ENCODE assay signal across 15 mouse cellular contexts in genomic region chr7:120729635-120730034, GRCm38 (mm10). TPM values are rescaled to one million over a fixed set of nuclear protein-coding genes. Genes with fewer than 3 reads are reported as not detected.
DNase-seq lines count a peak whose midpoint lies in the region; ATAC-seq and TF ChIP-seq lines count a peak whose summit lies in the region.
"Had no signal": no experiment of that assay in that cellular context is flagged by ENCODE, and none has a peak within 500 bp of the region (broad histone marks: within the 10 kb centered on the region; RNA-seq: fewer than 3 reads in every experiment).

No protein-coding gene starts in this region.

- no peak for TF ChIP-seq CTCF in intestine, postnatal 0 days (IDR thresholded peaks at IDR 0.05; ENCODE audit: low read depth)
- no peak for TF ChIP-seq CTCF in MEL (IDR thresholded peaks at IDR 0.05 in 2 of 3, conservative IDR thresholded peaks at IDR 0.05 in 1 of 3; ENCODE audit: control insufficient read depth in 1 of 3, insufficient read depth in 1 of 3, low read depth in 2 of 3, low read length in 3 of 3, poor library complexity in 1 of 3, severe bottlenecking in 1 of 3)
- TF ChIP-seq CTCF in liver, embryonic 14.5 days (IDR thresholded peaks at IDR 0.05; ENCODE audit: low read depth) = no peak
- TF ChIP-seq CTCF in hindbrain, postnatal 0 days (IDR thresholded peaks at IDR 0.05; ENCODE audit: low read depth) = no peak

- peak; percentile 75 to 82 for TF ChIP-seq EP300 in MEL (IDR thresholded peaks at IDR 0.05; ENCODE audit: low read depth in 1 of 2, low read length in 2 of 2)
- TF ChIP-seq EP300 in liver, embryonic 14.5 days (IDR thresholded peaks at IDR 0.05; ENCODE audit: low read depth) = peak; percentile 76

- no peak overlapping the region for H3K4me3 ChIP-seq in intestine, postnatal 0 days (ENCODE audit: low read depth, low read length)
- H3K4me3 ChIP-seq in intestine, embryonic 16.5 days (ENCODE audit: low read length) = no peak overlapping the region
- peak overlapping the region; percentile 63 to 79 for H3K4me3 ChIP-seq in MEL (ENCODE audit: control insufficient read depth in 1 of 2, insufficient read depth in 1 of 2, low read depth in 2 of 2, low read length in 2 of 2)
- no peak overlapping the region for H3K4me3 ChIP-seq in heart, embryonic 12.5 days
- H3K4me3 ChIP-seq in liver, embryonic 14.5 days (ENCODE audit: insufficient read depth in 1 of 2, low read depth in 2 of 2, low read length in 2 of 2) = peak overlapping the region; percentile 45 to 64
- no peak overlapping the region for H3K4me3 ChIP-seq in hindbrain, postnatal 0 days (ENCODE audit: low read length)
- H3K4me3 ChIP-seq: neural tube, embryonic 15.5 days had no signal

- H3K9me3 ChIP-seq in intestine, postnatal 0 days (ENCODE audit: control insufficient read depth) = no peaks in the 10 kb centered on the region
- H3K9me3 ChIP-seq in intestine, embryonic 16.5 days (ENCODE audit: control insufficient read depth, low read length) = no peaks in the 10 kb centered on the region
- no peaks in the 10 kb centered on the region for H3K9me3 ChIP-seq in MEL (replicated peaks; ENCODE audit: insufficient read depth, low read length)
- no peaks in the 10 kb centered on the region for H3K9me3 ChIP-seq in heart, embryonic 12.5 days (replicated peaks)
- no peaks in the 10 kb centered on the region for H3K9me3 ChIP-seq in liver, embryonic 14.5 days (ENCODE audit: control insufficient read depth, low read length)
- no peaks in the 10 kb centered on the region for H3K9me3 ChIP-seq in hindbrain, postnatal 0 days (ENCODE audit: low read length)
- H3K9me3 ChIP-seq: neural tube, embryonic 15.5 days had no signal

- no peak overlapping the region for H3K9ac ChIP-seq in intestine, postnatal 0 days (ENCODE audit: low read depth, low read length)
- no peak overlapping the region for H3K9ac ChIP-seq in intestine, embryonic 16.5 days (ENCODE audit: low read depth, low read length)
- H3K9ac ChIP-seq in MEL (ENCODE audit: control insufficient read depth, low read depth, low read length, poor library complexity, severe bottlenecking) = peak overlapping the region; percentile 60
- H3K9ac ChIP-seq in heart, embryonic 12.5 days = no peak overlapping the region
- H3K9ac ChIP-seq in liver, embryonic 14.5 days (replicated peaks) = peak overlapping the region; percentile 68
- no peak overlapping the region for H3K9ac ChIP-seq in hindbrain, postnatal 0 days (replicated peaks; ENCODE audit: low read length)
- H3K9ac ChIP-seq: neural tube, embryonic 15.5 days had no signal

- TF ChIP-seq POLR2A in MEL (IDR thresholded peaks at IDR 0.05; ENCODE audit: control insufficient read depth in 1 of 2, insufficient read depth in 1 of 2, low read depth in 1 of 2, low read length in 2 of 2, poor library complexity in 1 of 2) = no peak

- 45% methylated on average over 5 of the region's 5 CpGs for WGBS in intestine, postnatal 0 days
- 61% methylated on average over 5 of the region's 5 CpGs for WGBS in intestine, embryonic 16.5 days
- WGBS in heart, embryonic 12.5 days = 43% methylated on average over 5 of the region's 5 CpGs
- 20% methylated on average over 5 of the region's 5 CpGs for WGBS in liver, embryonic 14.5 days (ENCODE audit: insufficient replicate concordance)
- 92% methylated on average over 5 of the region's 5 CpGs for WGBS in hindbrain, postnatal 0 days

- no peaks in the 10 kb centered on the region for H3K4me1 ChIP-seq in intestine, postnatal 0 days (replicated peaks; ENCODE audit: control insufficient read depth, insufficient read depth, low read length)
- peaks cover 5% of the 10 kb centered on the region; the same call in 1 of the 2 replicates for H3K4me1 ChIP-seq in intestine, embryonic 16.5 days (ENCODE audit: control insufficient read depth, insufficient read depth, low read length)
- H3K4me1 ChIP-seq in MEL (ENCODE audit: control insufficient read depth in 1 of 2, insufficient read depth in 2 of 2, low read length in 2 of 2) = peaks cover 6 to 10% of the 10 kb centered on the region in 2 experiments
- peaks cover 5% of the 10 kb centered on the region; the same call in 1 of the 2 replicates for H3K4me1 ChIP-seq in heart, embryonic 12.5 days (replicated peaks)
- peaks cover 0 to 8% of the 10 kb centered on the region in 2 experiments for H3K4me1 ChIP-seq in liver, embryonic 14.5 days (replicated peaks; ENCODE audit: control insufficient read depth in 2 of 2, insufficient read depth in 2 of 2, low read length in 1 of 2)
- H3K4me1 ChIP-seq in hindbrain, postnatal 0 days (ENCODE audit: insufficient read depth, low read length) = no peaks in the 10 kb centered on the region
- H3K4me1 ChIP-seq: neural tube, embryonic 15.5 days had no signal

- H3K27me3 ChIP-seq in intestine, postnatal 0 days (replicated peaks; ENCODE audit: control insufficient read depth, insufficient read depth, low read length) = no peaks in the 10 kb centered on the region
- H3K27me3 ChIP-seq in intestine, embryonic 16.5 days (replicated peaks; ENCODE audit: control insufficient read depth, insufficient read depth, low read length) = no peaks in the 10 kb centered on the region
- H3K27me3 ChIP-seq in MEL (ENCODE audit: control insufficient read depth in 1 of 2, insufficient read depth in 2 of 2, low read length in 2 of 2) = no peaks in the 10 kb centered on the region
- H3K27me3 ChIP-seq in heart, embryonic 12.5 days (replicated peaks) = no peaks in the 10 kb centered on the region
- no peaks in the 10 kb centered on the region for H3K27me3 ChIP-seq in liver, embryonic 14.5 days (ENCODE audit: control insufficient read depth, insufficient read depth, low read length)
- H3K27me3 ChIP-seq in hindbrain, postnatal 0 days (ENCODE audit: insufficient read depth, low read length) = no peaks in the 10 kb centered on the region
- H3K27me3 ChIP-seq: neural tube, embryonic 15.5 days had no signal

- 0 out of 2 replicates have a peak, but pooled peaks cover 8% of the 10 kb centered on the region for H3K36me3 ChIP-seq in intestine, postnatal 0 days (ENCODE audit: control insufficient read depth, insufficient read depth)
- H3K36me3 ChIP-seq in intestine, embryonic 16.5 days (ENCODE audit: control insufficient read depth, insufficient read depth, low read length) = 0 out of 2 replicates have a peak, but pooled peaks cover 3% of the 10 kb centered on the region
- peaks cover 7 to 18% of the 10 kb centered on the region in 2 experiments for H3K36me3 ChIP-seq in MEL (ENCODE audit: control insufficient read depth in 1 of 2, insufficient read depth in 2 of 2, low read length in 2 of 2)
- peaks cover 16% of the 10 kb centered on the region for H3K36me3 ChIP-seq in heart, embryonic 12.5 days
- H3K36me3 ChIP-seq in liver, embryonic 14.5 days (replicated peaks; ENCODE audit: control insufficient read depth, insufficient read depth, low read depth) = no peaks in the 10 kb centered on the region
- H3K36me3 ChIP-seq in hindbrain, postnatal 0 days (ENCODE audit: insufficient read depth, low read length) = peaks cover 5% of the 10 kb centered on the region; the same call in 1 of the 2 replicates

- H3K4me2 ChIP-seq in intestine, postnatal 0 days (replicated peaks; ENCODE audit: low read depth) = peak overlapping the region; percentile 31
- no peak overlapping the region for H3K4me2 ChIP-seq in intestine, embryonic 16.5 days (ENCODE audit: low read depth, low read length)
- peak overlapping the region; percentile 42 for H3K4me2 ChIP-seq in heart, embryonic 12.5 days
- H3K4me2 ChIP-seq in liver, embryonic 14.5 days (ENCODE audit: low read depth) = peak overlapping the region; percentile 79
- H3K4me2 ChIP-seq in hindbrain, postnatal 0 days (ENCODE audit: low read depth, low read length) = no peak overlapping the region
- H3K4me2 ChIP-seq: neural tube, embryonic 15.5 days had no signal

- peak; percentile 77 for DNase-seq in MEL (ENCODE audit: low read depth, low spot score)
- peak; percentile 47 to 54 (median 51) for DNase-seq in liver, embryonic 14.5 days (ENCODE audit: low read depth in 3 of 3, low spot score in 3 of 3)
- no peak for DNase-seq in left cerebral cortex, adult 11 months (ENCODE audit: low spot score)
- DNase-seq in hindbrain, postnatal 0 days (ENCODE audit: low spot score) = no peak
- no peak for DNase-seq in gastrocnemius, postnatal 10 days
- DNase-seq: cerebellum, adult 2 months; right cerebral cortex, postnatal 4 days; thymus, adult 2 months had no signal

- no peak overlapping the region for H3K27ac ChIP-seq in intestine, postnatal 0 days (ENCODE audit: low read depth, low read length)
- H3K27ac ChIP-seq in intestine, embryonic 16.5 days (ENCODE audit: low read length) = no peak overlapping the region
- H3K27ac ChIP-seq in MEL (ENCODE audit: control insufficient read depth, low read depth, low read length) = peak overlapping the region; percentile 75
- peak overlapping the region; percentile 47; the same call in 1 of the 2 replicates for H3K27ac ChIP-seq in heart, embryonic 12.5 days (ENCODE audit: poor library complexity, severe bottlenecking)
- peak overlapping the region; percentile 58 for H3K27ac ChIP-seq in liver, embryonic 14.5 days
- H3K27ac ChIP-seq in hindbrain, postnatal 0 days = no peak overlapping the region
- H3K27ac ChIP-seq: kidney, postnatal 0 days; macrophage; neural tube, embryonic 15.5 days had no signal

- no peak for TF ChIP-seq RAD21 in MEL (IDR thresholded peaks at IDR 0.05; ENCODE audit: low read depth, low read length)

- 0 out of 2 replicates have a peak, but pooled peaks cover 3% of the 10 kb centered on the region for H3K79me2 ChIP-seq in MEL (ENCODE audit: control insufficient read depth, insufficient read depth, low read length, poor library complexity)

- ATAC-seq in intestine, postnatal 0 days = no peak
- no peak for ATAC-seq in intestine, embryonic 16.5 days
- ATAC-seq in heart, embryonic 12.5 days (ENCODE audit: insufficient number of reproducible peaks, low FRiP score) = no peak
- peak; percentile 93 for ATAC-seq in liver, embryonic 14.5 days (ENCODE audit: insufficient read depth)
- ATAC-seq in hindbrain, postnatal 0 days = no peak

RNA-seq across cellular contexts. Expression of gene Vwa3a, which starts 9.5 kb away (rescaled TPM):
- polyA plus RNA-seq in intestine, postnatal 0 days (2015; fragmentation: Nextera tagmentation; extraction: Ambion mirVana) = 0.25 and 0.33 TPM in 2 replicates
- 0.38 and 0.44 TPM in 2 replicates for polyA plus RNA-seq in intestine, embryonic 16.5 days (2015; fragmentation: Nextera tagmentation; extraction: Ambion mirVana)
- total RNA-seq in MEL (2012; rRNA removed) = not detected in 2 replicates
- polyA plus RNA-seq in MEL (2012; ENCODE audit: insufficient read depth in 1 of 2, insufficient read length in 2 of 2, low read depth in 1 of 2, low replicate concordance in 2 of 2, missing spikeins in 1 of 2) = not detected
- polyA plus RNA-seq in heart, embryonic 12.5 days (2016; fragmentation: Nextera tagmentation; extraction: Ambion mirVana) = 0.98 and 1.3 TPM in 2 replicates
- 0.04 and 0.07 TPM in 2 replicates for polyA plus RNA-seq in liver, embryonic 14.5 days (2012; rRNA removed)
- not detected in 2 replicates for polyA plus RNA-seq in liver, embryonic 14.5 days (2014; fragmentation: Nextera tagmentation; extraction: Ambion mirVana)
- 2.4 and 2.6 TPM in 2 replicates for total RNA-seq in hindbrain, postnatal 0 days (2014; rRNA removed)
- polyA plus RNA-seq in hindbrain, postnatal 0 days (2015; fragmentation: Nextera tagmentation; extraction: Ambion mirVana) = 1.6 and 1.8 TPM in 2 replicates
- total RNA-seq in gastrocnemius, postnatal 10 days (2021) = under 1 TPM; 0.47 to 0.79 TPM
- polyA plus RNA-seq: macrophage had no signal

RNA-seq across cellular contexts. Expression of gene Mosmo, which starts 52.2 kb away (rescaled TPM):
- polyA plus RNA-seq in intestine, postnatal 0 days (2015; fragmentation: Nextera tagmentation; extraction: Ambion mirVana) = 7.0 and 7.4 TPM in 2 replicates
- 5.1 and 6.3 TPM in 2 replicates for polyA plus RNA-seq in intestine, embryonic 16.5 days (2015; fragmentation: Nextera tagmentation; extraction: Ambion mirVana)
- total RNA-seq in MEL (2012; rRNA removed) = 18.6 and 20.0 TPM in 2 replicates
- polyA plus RNA-seq in MEL (2012; ENCODE audit: insufficient read depth in 1 of 2, insufficient read length in 2 of 2, low read depth in 1 of 2, low replicate concordance in 2 of 2, missing spikeins in 1 of 2) = 10 to 100 TPM; 23.5 to 30.0 TPM
- polyA plus RNA-seq in heart, embryonic 12.5 days (2016; fragmentation: Nextera tagmentation; extraction: Ambion mirVana) = 15.4 and 16.1 TPM in 2 replicates
- 8.0 and 9.6 TPM in 2 replicates for polyA plus RNA-seq in liver, embryonic 14.5 days (2012; rRNA removed)
- 4.8 and 6.3 TPM in 2 replicates for polyA plus RNA-seq in liver, embryonic 14.5 days (2014; fragmentation: Nextera tagmentation; extraction: Ambion mirVana)
- 18.9 and 24.6 TPM in 2 replicates for total RNA-seq in hindbrain, postnatal 0 days (2014; rRNA removed)
- polyA plus RNA-seq in hindbrain, postnatal 0 days (2015; fragmentation: Nextera tagmentation; extraction: Ambion mirVana) = 12.2 and 12.3 TPM in 2 replicates
- 10 to 100 TPM; 19.6 to 20.9 TPM for total RNA-seq in gastrocnemius, postnatal 10 days (2021)

RNA-seq across cellular contexts. Expression of gene Pdzd9, which starts 59.5 kb away (rescaled TPM):
- polyA plus RNA-seq in intestine, postnatal 0 days (2015; fragmentation: Nextera tagmentation; extraction: Ambion mirVana) = 0.33 and 0.68 TPM in 2 replicates
- 0.18 and 0.34 TPM in 2 replicates for polyA plus RNA-seq in intestine, embryonic 16.5 days (2015; fragmentation: Nextera tagmentation; extraction: Ambion mirVana)
- total RNA-seq in MEL (2012; rRNA removed) = 0.92 TPM in 2 replicates
- polyA plus RNA-seq in MEL (2012; ENCODE audit: insufficient read depth in 1 of 2, insufficient read length in 2 of 2, low read depth in 1 of 2, low replicate concordance in 2 of 2, missing spikeins in 1 of 2) = under 1 TPM in 1 of 2 experiments, not detected in 1; 0.31 TPM
- 0.27 and 0.39 TPM in 2 replicates for polyA plus RNA-seq in heart, embryonic 12.5 days (2016; fragmentation: Nextera tagmentation; extraction: Ambion mirVana)
- polyA plus RNA-seq in liver, embryonic 14.5 days (2012; rRNA removed) = 0.02 and 0.03 TPM in 2 replicates
- polyA plus RNA-seq in liver, embryonic 14.5 days (2014; fragmentation: Nextera tagmentation; extraction: Ambion mirVana) = 0.06 and 0.14 TPM in 2 replicates
- 0.99 TPM in 1 of 2 replicates, not detected in the other for total RNA-seq in hindbrain, postnatal 0 days (2014; rRNA removed)
- 0.40 and 0.47 TPM in 2 replicates for polyA plus RNA-seq in hindbrain, postnatal 0 days (2015; fragmentation: Nextera tagmentation; extraction: Ambion mirVana)
- not detected for total RNA-seq in gastrocnemius, postnatal 10 days (2021)
- total RNA-seq: left cerebral cortex, postnatal 36 days had no signal
- polyA plus RNA-seq: cerebellum, adult 2 months; thymus, adult 2 months had no signal

Comparison
In these comparisons a context has a peak if more than half of its experiments do, and no peak if none do; other contexts are left out.
1. H3K4me2 ChIP-seq: peak in intestine, postnatal 0 days (single experiment), heart, embryonic 12.5 days (single experiment) and liver, embryonic 14.5 days (single experiment); none in intestine, embryonic 16.5 days (single experiment) and hindbrain, postnatal 0 days (single experiment).
2. H3K27ac ChIP-seq: peak in MEL (single experiment), heart, embryonic 12.5 days (single experiment) and liver, embryonic 14.5 days (single experiment); none in intestine, postnatal 0 days (single experiment), intestine, embryonic 16.5 days (single experiment) and hindbrain, postnatal 0 days (single experiment).
3. H3K4me3 ChIP-seq: peak in MEL (2 of 2) and liver, embryonic 14.5 days (2 of 2); none in intestine, postnatal 0 days (single experiment), intestine, embryonic 16.5 days (single experiment), heart, embryonic 12.5 days (single experiment) and hindbrain, postnatal 0 days (single experiment).
4. H3K9ac ChIP-seq: peak in MEL (single experiment) and liver, embryonic 14.5 days (single experiment); none in intestine, postnatal 0 days (single experiment), intestine, embryonic 16.5 days (single experiment), heart, embryonic 12.5 days (single experiment) and hindbrain, postnatal 0 days (single experiment).
5. DNase-seq: peak in MEL (single experiment) and liver, embryonic 14.5 days (3 of 3); none in left cerebral cortex, adult 11 months (single experiment), hindbrain, postnatal 0 days (single experiment) and gastrocnemius, postnatal 10 days (single experiment).